Mouse (Mus musculus) erythroblast, embryonic 14.5 days (primary cell): Measurements from ENCODE around the gene Espl1.

Source experiments
- GATA1 ChIP-seq: IDR thresholded peaks from 2 replicates; pipeline ENCODE4 v1.6.1; 2012; ENCODE audit warnings: low read length, inconsistent platforms, mixed read lengths
- TAL1 ChIP-seq: IDR thresholded peaks from 3 replicates; pipeline ENCODE4 v1.6.1; 2012; ENCODE audit warnings: low read length, inconsistent platforms, mixed read lengths

- TF ChIP-seq TAL1 = no peak
- TF ChIP-seq GATA1 = no peak
Observed at GRCm38 (mm10) chr15:102263037-102263436, 33.0 kb upstream of the Espl1 start.
